Mouse (Mus musculus) testis, adult 2 months (tissue): ENCODE measurements around the gene Efcab3.

Source experiments
- CTCF ChIP-seq: fragments of 200-500 bp; IDR thresholded peaks from 2 replicates; pipeline ENCODE4 v1.5.1; 2012; ENCODE audit warnings: low read depth, mild to moderate bottlenecking, inconsistent platforms, low read length, moderate library complexity; ENCODE audit not compliant: control insufficient read depth, insufficient read depth, insufficient replicate concordance
- POLR2A ChIP-seq: fragments of 200-500 bp; IDR thresholded peaks from 2 replicates; pipeline ENCODE4 v1.6.1; 2012; ENCODE audit warnings: low read depth, mild to moderate bottlenecking, inconsistent platforms, low read length, moderate library complexity; ENCODE audit not compliant: control insufficient read depth

- no peak for TF ChIP-seq CTCF
- TF ChIP-seq POLR2A, result no peak
Measured at GRCm38 (mm10) chr11:105158047-105158446, 94.7 kb downstream of the Efcab3 start.
